Mouse (Mus musculus) neural tube, embryonic 13.5 days (tissue): ENCODE results near the gene Antxr2. TPM values are rescaled to one million over a fixed set of nuclear protein-coding genes. Genes with fewer than 3 reads are reported as not detected.

Experiments
- ATAC-seq: fragments of 200-750 bp; cut with Nextera tagmentation; 2 replicates; pipeline ENCODE4 v1.8.0; 2017; ENCODE audit warnings: low read depth, mild to moderate bottlenecking, moderate TSS enrichment, moderate library complexity
- H3K27ac ChIP-seq: fragments of 300-500 bp; sonication (generic); replicated peaks from 2 replicates; pipeline ENCODE4 v1.5.1; 2015; ENCODE audit warnings: moderate library complexity, mild to moderate bottlenecking, inconsistent platforms
- H3K27me3 ChIP-seq: fragments of 300-500 bp; sonication (generic); 2 replicates; pipeline ENCODE4 v1.6.1; 2015; ENCODE audit warnings: mild to moderate bottlenecking, inconsistent platforms
- H3K36me3 ChIP-seq: fragments of 300-500 bp; sonication (generic); 2 replicates; pipeline ENCODE4 v1.6.1; 2015; ENCODE audit warnings: mild to moderate bottlenecking, inconsistent platforms
- H3K4me1 ChIP-seq: fragments of 300-500 bp; sonication (generic); replicated peaks from 2 replicates; pipeline ENCODE4 v1.6.1; 2015; ENCODE audit warnings: inconsistent platforms
- H3K4me2 ChIP-seq: fragments of 300-500 bp; sonication (generic); 2 replicates; pipeline ENCODE4 v1.6.1; 2015; ENCODE audit warnings: inconsistent platforms, mild to moderate bottlenecking, moderate library complexity
- H3K4me3 ChIP-seq: fragments of 300-500 bp; sonication (generic); 2 replicates; pipeline ENCODE4 v1.5.1; 2015; ENCODE audit warnings: mild to moderate bottlenecking, inconsistent platforms
- H3K9ac ChIP-seq: fragments of 300-500 bp; sonication (generic); 2 replicates; pipeline ENCODE4 v1.6.1; 2015; ENCODE audit warnings: moderate library complexity, mild to moderate bottlenecking, inconsistent platforms
- H3K9me3 ChIP-seq: fragments of 300-500 bp; sonication (generic); 2 replicates; pipeline ENCODE4 v1.6.1; 2016; ENCODE audit warnings: inconsistent platforms
- WGBS: fragments of 180-500 bp; shearing (Covaris S2); methylation state at CpG from one replicate; pipeline ENCODE4 v1.1.7; 2015; 5-methylcytosine and 5-hydroxymethylcytosine counted together
- polyA plus RNA-seq: library from polyadenylated mRNA; unstranded; fragments of >200 nt; fragmentation: Nextera tagmentation; extraction: Ambion mirVana; gene quantifications from 2 replicates; pipeline ENCODE4 v1.2.1, GENCODE M21; 2015

Antxr2 gene
- polyA plus RNA-seq, 1 experiment from 2014 or later, result 13.8 TPM

- ATAC-seq, result no peak
- H3K36me3 ChIP-seq, result no peaks in the 10 kb centered on the region
- no peaks in the 10 kb centered on the region for H3K4me1 ChIP-seq
- no peak overlapping the region for H3K4me2 ChIP-seq
- H3K9me3 ChIP-seq, result no peaks in the 10 kb centered on the region
- H3K4me3 ChIP-seq, result no peak overlapping the region
- no peak overlapping the region for H3K27ac ChIP-seq
- no peak overlapping the region for H3K9ac ChIP-seq
- no peaks in the 10 kb centered on the region for H3K27me3 ChIP-seq
- 78% methylated on average over 11 of the region's 11 CpGs for WGBS
These were observed 77.5 kb downstream of the Antxr2 start for GRCm38 (mm10) chr5:97953241-97953920.

- Histone ChIP-seq H3K9ac (no peak overlapping the region), H3K4me1 (no peaks in the 10 kb centered on the region), H3K4me3 (no peak overlapping the region), H3K4me2 (no peak overlapping the region), H3K36me3 (no peaks in the 10 kb centered on the region), H3K27ac (no peak overlapping the region), H3K9me3 (no peaks in the 10 kb centered on the region), H3K27me3 (no peaks in the 10 kb centered on the region)
- no peak for ATAC-seq
- WGBS, result 78% methylated on average over 3 of the region's 3 CpGs
These were observed 83.6 kb downstream of the Antxr2 start for GRCm38 (mm10) chr5:97947261-97947660.

GRCm38 (mm10) chr5:97946236-97946635, 84.6 kb downstream of the Antxr2 start:
- H3K27me3 ChIP-seq, result no peaks in the 10 kb centered on the region
- H3K36me3 ChIP-seq, result no peaks in the 10 kb centered on the region
- H3K4me2 ChIP-seq, result no peak overlapping the region
- no peaks in the 10 kb centered on the region for H3K4me1 ChIP-seq
- H3K9ac ChIP-seq, result no peak overlapping the region
- no peak overlapping the region for H3K4me3 ChIP-seq
- H3K27ac ChIP-seq, result no peak overlapping the region
- no peaks in the 10 kb centered on the region for H3K9me3 ChIP-seq
- ATAC-seq, result no peak
- WGBS, result 95% methylated on average over 4 of the region's 4 CpGs

- Histone ChIP-seq H3K4me2 (peak overlapping the region; percentile 95), H3K27ac (no peak overlapping the region), H3K27me3 (peaks cover 18% of the 10 kb centered on the region), H3K4me3 (peak overlapping the region; percentile 54), H3K36me3 (no peaks in the 10 kb centered on the region), H3K9ac (peak overlapping the region; percentile 71), H3K4me1 (peaks cover 13% of the 10 kb centered on the region), H3K9me3 (no peaks in the 10 kb centered on the region)
- WGBS, result 2% methylated on average over 55 of the region's 56 CpGs
- ATAC-seq, result peak; percentile 95
These were observed 95.4 kb downstream of the Antxr2 start for GRCm38 (mm10) chr5:97935140-97936129.

- no peak for ATAC-seq
- Histone ChIP-seq H3K27ac (no peak overlapping the region), H3K9me3 (no peaks in the 10 kb centered on the region), H3K4me3 (no peak overlapping the region), H3K4me2 (no peak overlapping the region), H3K27me3 (no peaks in the 10 kb centered on the region), H3K9ac (no peak overlapping the region), H3K4me1 (peaks cover 5% of the 10 kb centered on the region; the same call in 1 of the 2 replicates), H3K36me3 (no peaks in the 10 kb centered on the region)
- WGBS, result 56% methylated on average over 11 of the region's 11 CpGs
These were observed 113.2 kb downstream of the Antxr2 start for GRCm38 (mm10) chr5:97917654-97918053.

- H3K4me3 ChIP-seq, result no peak overlapping the region
- no peaks in the 10 kb centered on the region for H3K36me3 ChIP-seq
- H3K4me2 ChIP-seq, result no peak overlapping the region
- H3K27me3 ChIP-seq, result no peaks in the 10 kb centered on the region
- no peaks in the 10 kb centered on the region for H3K9me3 ChIP-seq
- no peak overlapping the region for H3K27ac ChIP-seq
- ATAC-seq, result no peak
- H3K9ac ChIP-seq, result no peak overlapping the region
- WGBS, result 57% methylated on average over 2 of the region's 2 CpGs
- H3K4me1 ChIP-seq, result peaks cover 5% of the 10 kb centered on the region; the same call in 1 of the 2 replicates
These were observed 116.0 kb downstream of the Antxr2 start for GRCm38 (mm10) chr5:97914890-97915289.

- Histone ChIP-seq H3K4me3 (no peak overlapping the region), H3K4me2 (no peak overlapping the region), H3K4me1 (peaks cover 5% of the 10 kb centered on the region; the same call in 1 of the 2 replicates), H3K9ac (no peak overlapping the region), H3K36me3 (no peaks in the 10 kb centered on the region), H3K27ac (no peak overlapping the region), H3K27me3 (no peaks in the 10 kb centered on the region), H3K9me3 (no peaks in the 10 kb centered on the region)
- WGBS, result 91% methylated on average over 6 of the region's 6 CpGs
- ATAC-seq, result no peak
These were observed 116.9 kb downstream of the Antxr2 start for GRCm38 (mm10) chr5:97913901-97914300.

- Histone ChIP-seq H3K9me3 (no peaks in the 10 kb centered on the region), H3K27ac (no peak overlapping the region), H3K36me3 (no peaks in the 10 kb centered on the region), H3K4me1 (no peaks in the 10 kb centered on the region), H3K27me3 (no peaks in the 10 kb centered on the region), H3K4me2 (no peak overlapping the region), H3K9ac (no peak overlapping the region), H3K4me3 (no peak overlapping the region)
- ATAC-seq, result no peak
- WGBS, result 62% methylated on average over 6 of the region's 6 CpGs
These were observed 123.4 kb downstream of the Antxr2 start for GRCm38 (mm10) chr5:97907482-97907881.

GRCm38 (mm10) chr5:97906537-97907266, 124.1 kb downstream of the Antxr2 start:
- Histone ChIP-seq H3K9ac (no peak overlapping the region), H3K4me2 (no peak overlapping the region), H3K27me3 (no peaks in the 10 kb centered on the region), H3K4me1 (no peaks in the 10 kb centered on the region), H3K27ac (no peak overlapping the region), H3K9me3 (no peaks in the 10 kb centered on the region), H3K36me3 (no peaks in the 10 kb centered on the region), H3K4me3 (no peak overlapping the region)
- ATAC-seq, result no peak
- WGBS, result 82% methylated on average over 13 of the region's 13 CpGs

GRCm38 (mm10) chr5:97905856-97906255, 125.0 kb downstream of the Antxr2 start:
- H3K27me3 ChIP-seq, result no peaks in the 10 kb centered on the region
- no peak overlapping the region for H3K9ac ChIP-seq
- H3K4me1 ChIP-seq, result no peaks in the 10 kb centered on the region
- ATAC-seq, result no peak
- H3K36me3 ChIP-seq, result no peaks in the 10 kb centered on the region
- no peak overlapping the region for H3K27ac ChIP-seq
- H3K4me3 ChIP-seq, result no peak overlapping the region
- H3K4me2 ChIP-seq, result no peak overlapping the region
- 82% methylated on average over 3 of the region's 3 CpGs for WGBS
- H3K9me3 ChIP-seq, result no peaks in the 10 kb centered on the region

- Histone ChIP-seq H3K9ac (no peak overlapping the region), H3K9me3 (no peaks in the 10 kb centered on the region), H3K36me3 (no peaks in the 10 kb centered on the region), H3K4me2 (no peak overlapping the region), H3K4me3 (no peak overlapping the region), H3K27ac (no peak overlapping the region), H3K4me1 (no peaks in the 10 kb centered on the region), H3K27me3 (no peaks in the 10 kb centered on the region)
- 83% methylated on average over 7 of the region's 7 CpGs for WGBS
- ATAC-seq, result no peak
These were observed 129.7 kb downstream of the Antxr2 start for GRCm38 (mm10) chr5:97901096-97901495.

- no peak overlapping the region for H3K27ac ChIP-seq
- no peaks in the 10 kb centered on the region for H3K27me3 ChIP-seq
- H3K4me1 ChIP-seq, result no peaks in the 10 kb centered on the region
- 82% methylated on average over 5 of the region's 5 CpGs for WGBS
- no peak for ATAC-seq
- H3K9me3 ChIP-seq, result peaks cover 9% of the 10 kb centered on the region; the same call in 1 of the 2 replicates
- no peak overlapping the region for H3K4me3 ChIP-seq
- no peak overlapping the region for H3K9ac ChIP-seq
- H3K36me3 ChIP-seq, result no peaks in the 10 kb centered on the region
- no peak overlapping the region for H3K4me2 ChIP-seq
These were observed 131.5 kb downstream of the Antxr2 start for GRCm38 (mm10) chr5:97899321-97899720.
